Mouse (Mus musculus): ENCODE measurements around the gene Fam126a.
A peak's percentile ranks its signal among the peaks of the same experiment; 100 is the strongest.
"Not testable (repeated sequence)": the region's sequence is repeated elsewhere in the genome, so short reads cannot be mapped to it uniquely, and the experiment has no call there.

Gene Fam126a

DNA sequence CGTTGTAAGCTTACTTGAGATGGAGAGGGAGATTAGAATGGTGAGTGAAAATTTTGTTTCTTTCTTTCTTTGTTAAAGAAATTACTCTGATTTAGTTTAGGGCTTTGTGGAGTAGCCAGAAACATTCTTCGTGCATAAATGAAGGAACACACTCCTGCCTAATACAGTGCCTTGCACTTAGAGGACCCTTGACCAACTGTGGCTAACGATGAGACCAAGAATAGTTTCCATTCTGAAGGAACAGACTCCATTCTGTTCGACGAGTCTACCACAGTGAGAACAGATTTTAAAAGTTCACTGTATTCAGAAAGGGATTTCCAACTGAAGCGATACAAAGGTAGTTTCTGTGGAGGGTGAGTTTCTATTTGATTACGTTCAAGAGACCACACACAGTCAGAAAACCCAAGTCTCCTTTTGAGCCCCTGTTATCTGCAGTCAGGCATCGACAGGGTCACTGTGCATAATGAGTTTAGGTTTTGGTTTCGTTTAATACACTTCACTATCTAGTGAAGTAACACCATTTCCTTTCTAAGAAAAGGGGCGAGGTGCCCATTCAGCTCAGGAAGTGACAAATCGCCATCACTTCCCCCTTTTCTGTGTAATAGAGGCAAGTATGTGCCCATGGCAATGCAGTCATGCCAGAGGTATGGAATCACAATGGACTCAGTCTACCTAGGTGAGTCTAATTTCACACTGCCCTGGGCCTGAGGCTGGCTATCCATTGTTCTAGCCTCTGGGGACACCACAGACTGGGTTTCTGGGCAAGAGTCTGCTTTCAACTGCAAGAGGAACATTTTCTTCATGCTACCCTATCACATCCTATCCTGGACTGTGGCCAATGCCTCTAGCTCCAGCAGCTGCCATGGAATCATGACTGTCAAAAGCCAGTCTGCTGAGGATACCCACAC lies 136.4 kb downstream of the Fam126a start:
- peak; percentile 16 for DNase-seq (ENCODE audit: low spot score)

DNA sequence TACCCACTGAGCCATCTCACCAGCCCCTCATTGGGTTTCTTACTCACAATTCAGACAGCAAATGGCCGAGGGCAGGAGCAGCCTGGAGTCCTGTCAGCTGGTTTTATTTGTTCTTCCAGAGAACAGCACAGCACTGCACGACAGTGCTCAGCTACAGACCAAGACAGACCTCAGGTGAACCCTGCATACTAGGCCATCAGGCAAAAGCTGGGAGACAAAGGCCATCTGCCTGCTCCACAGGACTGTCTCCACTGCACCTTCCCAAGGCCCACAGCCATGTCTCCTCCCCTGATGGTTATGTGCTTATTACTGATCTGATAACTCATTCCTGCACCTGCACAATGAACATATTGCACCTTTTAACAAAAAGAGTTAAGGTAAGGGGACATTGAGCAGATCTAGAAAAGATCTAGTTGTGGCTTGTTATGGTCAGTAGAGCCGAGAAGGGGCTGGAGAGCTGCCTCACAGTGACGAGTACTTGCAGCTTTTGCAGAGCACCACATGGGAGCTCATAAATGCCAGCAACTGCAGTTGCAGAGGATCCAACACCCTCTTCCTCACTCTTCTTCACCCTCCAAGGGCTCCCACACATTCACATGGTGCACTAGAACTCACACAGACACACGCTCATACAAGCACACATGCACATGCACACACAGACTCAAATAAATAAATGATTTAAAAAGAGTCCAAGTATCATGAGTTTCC lies 137.2 kb downstream of the Fam126a start:
- DNase-seq (ENCODE audit: low spot score), result no peak

DNA sequence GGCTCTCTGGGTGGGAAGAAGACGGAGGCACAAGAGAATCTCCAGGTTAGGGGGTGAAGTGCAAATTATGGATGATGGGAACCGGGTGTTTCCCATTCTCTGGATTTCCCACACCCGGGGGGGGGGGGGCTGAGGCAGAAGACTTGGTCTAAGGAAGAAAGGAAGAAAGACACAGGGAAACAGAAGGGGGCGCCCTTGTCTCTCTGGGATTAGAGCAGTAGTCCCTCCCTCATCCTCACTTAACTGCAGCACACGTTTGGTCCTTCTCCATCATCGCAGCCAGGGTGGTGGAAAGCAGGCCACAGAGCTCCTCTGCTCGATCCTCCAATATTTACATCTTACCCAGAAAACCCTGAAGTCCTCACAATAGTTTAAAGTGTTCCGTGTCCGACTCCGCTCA lies 139.8 kb downstream of the Fam126a start:
- DNase-seq (ENCODE audit: low spot score), result peak; percentile 62

DNA sequence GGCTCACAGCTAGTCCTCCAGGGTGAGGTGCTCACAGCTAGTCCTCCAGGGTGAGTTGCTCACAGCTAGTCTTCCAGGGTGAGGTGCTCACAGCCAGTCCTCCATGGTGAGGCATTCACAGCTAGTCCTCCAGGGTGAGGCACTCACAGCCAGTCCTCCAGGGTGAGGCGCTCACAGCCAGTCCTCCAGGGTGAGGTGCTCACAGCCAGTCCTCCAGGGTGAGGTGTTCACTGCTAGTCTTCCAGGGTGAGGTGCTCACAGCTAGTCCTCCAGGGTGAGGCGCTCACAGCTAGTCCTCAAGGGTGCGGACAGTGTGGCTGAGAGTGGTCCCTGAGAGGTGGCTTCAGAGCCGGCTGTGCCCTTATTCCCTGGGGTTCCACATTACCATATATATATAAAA lies 141.0 kb downstream of the Fam126a start:
- DNase-seq (ENCODE audit: low spot score), result no peak

DNA sequence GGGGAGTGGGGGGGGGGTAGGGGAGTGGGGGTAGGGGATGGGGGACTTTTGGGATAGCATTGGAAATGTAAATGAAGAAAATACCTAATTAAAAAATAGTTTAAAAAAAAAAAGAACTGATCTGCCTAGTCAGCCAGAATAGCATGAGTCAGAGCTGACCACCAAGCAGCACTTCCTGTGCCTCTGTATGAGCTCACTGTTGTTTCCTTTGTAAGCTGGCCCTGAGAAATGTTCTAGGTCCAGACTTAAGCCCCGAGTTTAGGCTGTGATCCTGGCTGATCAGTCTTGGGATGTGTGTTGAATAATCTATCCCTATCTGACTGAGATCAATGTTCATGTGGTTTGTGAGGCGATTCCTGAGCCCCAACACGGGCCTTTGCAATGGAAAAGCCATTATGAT lies 143.4 kb downstream of the Fam126a start:
- DNase-seq (ENCODE audit: low spot score), result no peak

DNA sequence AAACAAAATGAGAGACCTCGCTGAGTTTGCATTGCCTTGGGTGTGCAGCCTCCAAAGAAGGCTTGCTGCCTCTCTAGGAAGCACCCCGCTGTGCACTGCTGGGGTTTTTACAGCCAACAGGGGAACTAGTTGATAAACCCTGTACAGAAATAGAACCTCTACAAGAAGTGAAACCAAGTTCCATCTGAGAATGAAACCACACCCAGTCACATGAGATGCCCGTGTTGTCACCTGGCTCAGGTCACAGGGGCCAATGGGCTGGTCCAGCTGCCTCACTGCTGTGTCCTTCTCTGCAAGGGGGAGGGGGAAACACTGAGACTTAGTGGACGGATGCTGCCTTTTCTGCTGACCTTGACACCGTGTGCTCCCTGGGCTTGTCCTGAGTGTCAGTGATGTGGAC lies 156.0 kb downstream of the Fam126a start:
- DNase-seq (ENCODE audit: low spot score), result no peak

DNA sequence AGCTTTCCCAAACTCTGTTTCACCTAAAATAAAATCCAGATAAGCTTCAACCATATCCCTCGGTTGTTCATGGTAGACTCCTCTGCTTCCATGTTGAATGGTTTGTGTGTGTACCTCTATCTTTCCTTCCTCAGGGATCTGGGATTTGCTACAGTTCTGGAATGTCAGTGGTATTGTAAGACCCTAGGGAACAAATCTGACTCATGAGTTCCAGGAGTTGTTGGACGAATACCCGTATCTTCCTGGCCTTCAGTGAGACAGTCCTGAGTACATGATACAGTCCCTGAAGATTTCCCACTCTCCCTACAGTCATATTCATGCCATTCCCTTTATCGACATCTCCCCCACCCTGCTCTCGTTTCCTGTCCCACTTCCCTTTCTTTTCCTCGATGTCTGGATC lies 157.9 kb downstream of the Fam126a start:
- no peak for DNase-seq (ENCODE audit: low spot score)

DNA sequence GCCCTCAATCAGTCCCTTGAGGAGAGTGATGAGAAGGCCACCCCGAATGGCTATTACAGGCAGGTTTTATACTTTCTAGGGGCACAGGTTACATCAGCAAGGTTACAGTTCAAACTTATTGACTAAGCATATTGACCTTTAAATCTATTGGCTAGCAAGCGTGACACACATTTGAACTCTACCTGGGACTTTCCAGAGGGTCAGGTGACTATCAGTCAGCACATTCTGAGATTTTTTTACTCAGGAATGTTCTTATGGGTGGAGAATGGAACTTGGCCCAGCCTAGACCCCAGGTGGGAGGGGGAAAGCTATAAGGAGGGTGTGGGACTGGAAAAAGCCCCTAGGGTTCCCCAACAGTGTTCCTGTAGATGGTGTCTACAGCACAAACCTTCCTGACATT lies 159.2 kb downstream of the Fam126a start:
- DNase-seq (ENCODE audit: low spot score), result not testable (repeated sequence)

DNA sequence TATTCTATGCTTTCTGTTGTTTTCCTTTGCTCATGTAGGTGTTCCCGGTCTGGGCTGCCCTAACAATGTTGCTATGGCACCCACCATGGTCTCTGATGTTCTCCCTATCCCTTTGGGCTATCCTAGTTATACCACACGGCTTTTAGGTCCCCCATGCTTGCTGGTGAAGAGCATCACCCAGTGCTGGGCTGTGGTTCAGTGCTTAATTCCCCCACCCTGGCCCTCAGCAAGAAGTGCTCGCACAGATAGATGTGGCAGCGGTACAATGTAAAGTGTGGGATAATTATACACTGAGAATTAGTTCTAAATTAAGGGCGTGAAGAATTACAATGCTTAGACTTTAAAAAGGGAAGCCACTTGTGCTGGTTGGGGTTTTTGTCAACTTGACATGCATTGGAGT lies 164.5 kb downstream of the Fam126a start:
- DNase-seq (ENCODE audit: low spot score), result no peak
